Mouse (Mus musculus) T-helper 2 cell (primary cell): ENCODE measurements around the gene Abcb9.

Source experiments
- in situ Hi-C: fragments of 300-600 bp; cut with MboI, MseI; formaldehyde crosslinking; loops from one replicate; pipeline ENCODE4 v1.15.1; 2025; ENCODE audit warnings: high pct_unique_total_duplicates

The Abcb9 gene

GRCm38 (mm10) chr5:124032001-124032508 lies 63.5 kb downstream of the Abcb9 start, which contains the start of gene Vps37b:
Gene Vps37b (minus strand): TSS chr5:124032270.
- in situ Hi-C loops = loop anchor here (5.0 kb wide), 1 partner anchor 45 kb away; no protein-coding TSS in a partner anchor

GRCm38 (mm10) chr5:124031068-124031955 lies 64.3 kb downstream of the Abcb9 start:
- in situ Hi-C loops = loop anchor here (5.0 kb wide), 1 partner anchor 46 kb away; no protein-coding TSS in a partner anchor

GRCm38 (mm10) chr5:124030386-124031067 lies 65.1 kb downstream of the Abcb9 start:
- in situ Hi-C loops = loop anchor here (5.0 kb wide), 1 partner anchor 47 kb away; no protein-coding TSS in a partner anchor

- in situ Hi-C loops = loop anchor here (5.0 kb wide), 1 partner anchor 48 kb away; no protein-coding TSS in a partner anchor
Measured at GRCm38 (mm10) chr5:124029220-124030035, 66.2 kb downstream of the Abcb9 start.

GRCm38 (mm10) chr5:124028680-124029079 lies 66.9 kb downstream of the Abcb9 start:
- in situ Hi-C loops = no loop called here

GRCm38 (mm10) chr5:124027702-124028470 lies 67.7 kb downstream of the Abcb9 start:
- in situ Hi-C loops = no loop called here

GRCm38 (mm10) chr5:124026568-124026967 lies 69.0 kb downstream of the Abcb9 start:
- in situ Hi-C loops = no loop called here

GRCm38 (mm10) chr5:124025587-124026441 lies 69.8 kb downstream of the Abcb9 start:
- in situ Hi-C loops = no loop called here

GRCm38 (mm10) chr5:124025146-124025545 lies 70.5 kb downstream of the Abcb9 start:
- in situ Hi-C loops = no loop called here

GRCm38 (mm10) chr5:124024677-124025076 lies 70.9 kb downstream of the Abcb9 start:
- in situ Hi-C loops = no loop called here

GRCm38 (mm10) chr5:124022365-124022764 lies 73.2 kb downstream of the Abcb9 start:
- in situ Hi-C loops = no loop called here

- in situ Hi-C loops = no loop called here
Measured at GRCm38 (mm10) chr5:124021701-124022100, 73.9 kb downstream of the Abcb9 start.

GRCm38 (mm10) chr5:124021148-124021547 lies 74.5 kb downstream of the Abcb9 start:
- in situ Hi-C loops = no loop called here

- in situ Hi-C loops = no loop called here
Measured at GRCm38 (mm10) chr5:124019348-124020216, 76.0 kb downstream of the Abcb9 start.

- in situ Hi-C loops = no loop called here
Measured at GRCm38 (mm10) chr5:124018651-124019050, 76.9 kb downstream of the Abcb9 start.

- in situ Hi-C loops = no loop called here
Measured at GRCm38 (mm10) chr5:124017941-124018340, 77.7 kb downstream of the Abcb9 start.

- in situ Hi-C loops = no loop called here
Measured at GRCm38 (mm10) chr5:124016291-124016821, 79.2 kb downstream of the Abcb9 start.

GRCm38 (mm10) chr5:124015727-124016126 lies 79.9 kb downstream of the Abcb9 start:
- in situ Hi-C loops = no loop called here
